Comparison of ENCODE assay signal across 9 mouse cellular contexts in genomic region chr15:77071501-77071900, GRCm38 (mm10). TPM values are rescaled to one million over a fixed set of nuclear protein-coding genes. Genes with fewer than 3 reads are reported as not detected.
DNase-seq lines count a peak whose midpoint lies in the region; ATAC-seq and TF ChIP-seq lines count a peak whose summit lies in the region.
"Had no signal": no experiment of that assay in that cellular context is flagged by ENCODE, and none has a peak within 500 bp of the region (broad histone marks: within the 10 kb centered on the region; RNA-seq: fewer than 3 reads in every experiment).

No protein-coding gene starts in this region.

- H3K36me3 ChIP-seq in ES-Bruce4 (ENCODE audit: control insufficient read depth, insufficient read depth, low read length, poor library complexity, severe bottlenecking), result no peaks in the 10 kb centered on the region
- H3K36me3 ChIP-seq in forebrain, embryonic 10.5 days (replicated peaks), result peaks cover 10% of the 10 kb centered on the region
- H3K36me3 ChIP-seq in kidney, embryonic 16.5 days (ENCODE audit: insufficient read depth, low read length), result peaks cover 9% of the 10 kb centered on the region; the same call in 1 of the 2 replicates
- H3K36me3 ChIP-seq in thymus, adult 2 months (ENCODE audit: control insufficient read depth, insufficient read depth, low read length), result no peaks in the 10 kb centered on the region

- no peak for TF ChIP-seq POLR2A in ES-Bruce4 (IDR thresholded peaks at IDR 0.05; ENCODE audit: insufficient read depth, low read length)
- TF ChIP-seq POLR2A in thymus, adult 2 months (IDR thresholded peaks at IDR 0.05; ENCODE audit: control insufficient read depth, extremely low read depth, insufficient read depth, low read length, poor library complexity), result 0 out of 2 replicates have a peak, but pooled peaks have one; percentile 39

- H3K4me2 ChIP-seq in kidney, embryonic 16.5 days (replicated peaks; ENCODE audit: low read depth, low read length), result no peak overlapping the region; the same call in 1 of the 2 replicates

- peak; percentile 64; the same call in 1 of the 2 replicates for TF ChIP-seq EP300 in ES-Bruce4 (IDR thresholded peaks at IDR 0.05; ENCODE audit: insufficient read depth, low read depth, low read length)

- no peaks in the 10 kb centered on the region for H3K4me1 ChIP-seq in ES-Bruce4 (ENCODE audit: control insufficient read depth, insufficient read depth, low read length)
- peaks cover 11% of the 10 kb centered on the region for H3K4me1 ChIP-seq in forebrain, embryonic 10.5 days
- peaks cover 8% of the 10 kb centered on the region for H3K4me1 ChIP-seq in kidney, embryonic 16.5 days (ENCODE audit: insufficient read depth, low read length)
- H3K4me1 ChIP-seq in thymus, adult 2 months (replicated peaks; ENCODE audit: control insufficient read depth, insufficient read depth, low read length), result peaks cover 25% of the 10 kb centered on the region

- peak; percentile 72 for TF ChIP-seq CTCF in ES-Bruce4 (IDR thresholded peaks at IDR 0.05; ENCODE audit: low read depth, low read length)
- peak; percentile 74 for TF ChIP-seq CTCF in thymus, adult 2 months (IDR thresholded peaks at IDR 0.05; ENCODE audit: borderline replicate concordance, control insufficient read depth, extremely low read depth, insufficient read depth, low read length, poor library complexity)

- H3K27ac ChIP-seq in ES-Bruce4 (ENCODE audit: insufficient read depth, low read length), result peak overlapping the region; percentile 24
- H3K27ac ChIP-seq in forebrain, embryonic 10.5 days, result peak overlapping the region; percentile 3; the same call in 1 of the 2 replicates
- H3K27ac ChIP-seq in kidney, embryonic 16.5 days (ENCODE audit: low read length), result no peak overlapping the region
- peak overlapping the region; percentile 29; the same call in 1 of the 2 replicates for H3K27ac ChIP-seq in thymus, adult 2 months (ENCODE audit: control insufficient read depth, insufficient read depth, low read length)

- peak; percentile 44; the same call in 1 of the 2 replicates for ATAC-seq in kidney, embryonic 16.5 days (ENCODE audit: low FRiP score, low TSS enrichment)
- peak; percentile 55; the same call in 1 of the 2 replicates for ATAC-seq in megakaryocyte-erythroid progenitor cell, adult 5-6 weeks (replicated peaks; ENCODE audit: low FRiP score, low TSS enrichment, poor library complexity, severe bottlenecking)
- ATAC-seq: Patski had no signal

- DNase-seq in gastrocnemius, postnatal 10 days, result peak; percentile 31
- DNase-seq in gastrocnemius, adult 18-20 months (ENCODE audit: low spot score), result no peak
- peak; percentile 23 for DNase-seq in forebrain, embryonic 10.5 days (ENCODE audit: extremely low spot score, low spot score)
- peak; percentile 85 for DNase-seq in thymus, adult 2 months
- DNase-seq in gastrocnemius, postnatal 25 days, result no peak

- H3K9ac ChIP-seq in ES-Bruce4 (ENCODE audit: low read depth, poor library complexity, severe bottlenecking), result peak overlapping the region; percentile 29
- no peak overlapping the region for H3K9ac ChIP-seq in kidney, embryonic 16.5 days (replicated peaks; ENCODE audit: low read length)

- peak overlapping the region; percentile 54 for H3K4me3 ChIP-seq in ES-Bruce4 (ENCODE audit: low read depth, low read length)
- peak overlapping the region; percentile 6; the same call in 1 of the 2 replicates for H3K4me3 ChIP-seq in forebrain, embryonic 10.5 days
- H3K4me3 ChIP-seq in kidney, embryonic 16.5 days (ENCODE audit: low read length), result no peak overlapping the region
- no peak overlapping the region for H3K4me3 ChIP-seq in thymus, adult 2 months (ENCODE audit: control insufficient read depth, insufficient read depth, low read length)

- no peaks in the 10 kb centered on the region for H3K27me3 ChIP-seq in ES-Bruce4 (ENCODE audit: control insufficient read depth, insufficient read depth, low read length, poor library complexity, severe bottlenecking)
- H3K27me3 ChIP-seq in forebrain, embryonic 10.5 days (ENCODE audit: poor library complexity, severe bottlenecking), result no peaks in the 10 kb centered on the region
- no peaks in the 10 kb centered on the region for H3K27me3 ChIP-seq in kidney, embryonic 16.5 days (ENCODE audit: insufficient read depth, low read length)
- no peaks in the 10 kb centered on the region for H3K27me3 ChIP-seq in thymus, adult 2 months (ENCODE audit: control insufficient read depth, insufficient read depth, low read length)
- H3K27me3 ChIP-seq: Patski had no signal

- no peaks in the 10 kb centered on the region for H3K9me3 ChIP-seq in ES-Bruce4 (replicated peaks; ENCODE audit: control insufficient read depth, insufficient read depth, low read length, poor library complexity, severe bottlenecking)
- no peaks in the 10 kb centered on the region for H3K9me3 ChIP-seq in forebrain, embryonic 10.5 days
- no peaks in the 10 kb centered on the region for H3K9me3 ChIP-seq in kidney, embryonic 16.5 days (ENCODE audit: low read length)

- WGBS in forebrain, embryonic 10.5 days, result 26% methylated on average over 10 of the region's 10 CpGs
- WGBS in kidney, embryonic 16.5 days, result 18% methylated on average over 10 of the region's 10 CpGs
- 1% methylated on average over 10 of the region's 10 CpGs for WGBS in thymus, adult 2 months

RNA-seq across cellular contexts. Expression of gene Mb, which starts 21.0 kb away (rescaled TPM):
- 100 to 1,000 TPM; 415 to 512 TPM for total RNA-seq in gastrocnemius, postnatal 10 days (2021)
- 1,000 to 10,000 TPM; 5,214 to 6,251 TPM for total RNA-seq in gastrocnemius, adult 18-20 months (2021)
- 1.9 and 2.1 TPM in 2 replicates for polyA plus RNA-seq in ES-Bruce4 (2011; ENCODE audit: insufficient read depth, insufficient read length, low read depth, missing spikeins)
- polyA plus RNA-seq in forebrain, embryonic 10.5 days (2016; fragmentation: Nextera tagmentation; extraction: Ambion mirVana), result 0.20 and 0.27 TPM in 2 replicates
- 0.64 and 0.71 TPM in 2 replicates for polyA plus RNA-seq in kidney, embryonic 16.5 days (2015; fragmentation: Nextera tagmentation; extraction: Ambion mirVana)
- not detected in 2 replicates for total RNA-seq in megakaryocyte-erythroid progenitor cell, adult 5-6 weeks (2014; fragmentation: Nextera tagmentation)
- not detected in 2 replicates for total RNA-seq in megakaryocyte-erythroid progenitor cell, adult 5-6 weeks (2017)
- 20.0 and 591 TPM in 2 replicates for polyA plus RNA-seq in thymus, adult 2 months (2012; rRNA removed)
- 1,000 to 10,000 TPM; 2,592 to 3,528 TPM for total RNA-seq in gastrocnemius, postnatal 25 days (2021)
- polyA plus RNA-seq: Patski had no signal

RNA-seq across cellular contexts. Expression of gene Apol6, which starts 27.0 kb away (rescaled TPM):
- total RNA-seq in gastrocnemius, postnatal 10 days (2021), result 10 to 100 TPM; 15.0 to 18.9 TPM
- 10 to 100 TPM; 47.5 to 80.8 TPM for total RNA-seq in gastrocnemius, adult 18-20 months (2021)
- not detected in 2 replicates for polyA plus RNA-seq in ES-Bruce4 (2011; ENCODE audit: insufficient read depth, insufficient read length, low read depth, missing spikeins)
- 0.10 TPM in 1 of 2 replicates, not detected in the other for polyA plus RNA-seq in forebrain, embryonic 10.5 days (2016; fragmentation: Nextera tagmentation; extraction: Ambion mirVana)
- not detected in 2 replicates for polyA plus RNA-seq in kidney, embryonic 16.5 days (2015; fragmentation: Nextera tagmentation; extraction: Ambion mirVana)
- total RNA-seq in megakaryocyte-erythroid progenitor cell, adult 5-6 weeks (2014; fragmentation: Nextera tagmentation), result not detected in 2 replicates
- total RNA-seq in megakaryocyte-erythroid progenitor cell, adult 5-6 weeks (2017), result not detected in 2 replicates
- 3.9 and 5.2 TPM in 2 replicates for polyA plus RNA-seq in thymus, adult 2 months (2012; rRNA removed)
- 10 to 100 TPM; 47.8 to 57.9 TPM for total RNA-seq in gastrocnemius, postnatal 25 days (2021)

Comparison
In these comparisons a context has a peak if more than half of its experiments do, and no peak if none do; other contexts are left out.
1. DNase-seq: peak in gastrocnemius, postnatal 10 days (single experiment), forebrain, embryonic 10.5 days (single experiment) and thymus, adult 2 months (single experiment); none in gastrocnemius, adult 18-20 months (single experiment) and gastrocnemius, postnatal 25 days (single experiment).
2. H3K4me3 ChIP-seq: peak in ES-Bruce4 (single experiment) and forebrain, embryonic 10.5 days (single experiment); none in kidney, embryonic 16.5 days (single experiment) and thymus, adult 2 months (single experiment).
3. RNA of gene Mb, which starts 21.0 kb away (total RNA-seq): 5,214 to 6,251 TPM in gastrocnemius, adult 18-20 months, 2,592 to 3,528 TPM in gastrocnemius, postnatal 25 days and 415 to 512 TPM in gastrocnemius, postnatal 10 days; not detected in megakaryocyte-erythroid progenitor cell, adult 5-6 weeks; every median in the first group is over 100 times any median in the second.
4. RNA of gene Apol6, which starts 27.0 kb away (total RNA-seq): 47.5 to 80.8 TPM in gastrocnemius, adult 18-20 months, 47.8 to 57.9 TPM in gastrocnemius, postnatal 25 days and 15.0 to 18.9 TPM in gastrocnemius, postnatal 10 days; not detected in megakaryocyte-erythroid progenitor cell, adult 5-6 weeks; every median in the first group is over 10 times any median in the second.